Mouse (Mus musculus): ENCODE results near the gene Hdac10. TPM values are rescaled to one million over a fixed set of nuclear protein-coding genes. Genes with fewer than 3 reads are reported as not detected.

Hdac10 gene
- total and polyA plus RNA-seq, 3 experiments, result 8.2 to 17.7 (median 9.5) TPM

- H3K4me2 ChIP-seq (ENCODE audit: insufficient read depth, low read depth, poor library complexity, severe bottlenecking), result no peak overlapping the region
- H3K36me3 ChIP-seq (replicated peaks in 1 of 2; ENCODE audit: control insufficient read depth in 1 of 2, insufficient read depth in 1 of 2, low read length in 1 of 2), result peaks cover 91 to 99% of the 10 kb centered on the region in 2 experiments
- no peak overlapping the region for H3K9ac ChIP-seq (ENCODE audit: insufficient read depth, low read depth)
- H3K27me3 ChIP-seq (replicated peaks), result no peaks in the 10 kb centered on the region
- H3K79me2 ChIP-seq (replicated peaks; ENCODE audit: control insufficient read depth, extremely low read depth, insufficient read depth, poor library complexity, severe bottlenecking), result no peaks in the 10 kb centered on the region
- H3K27ac ChIP-seq (ENCODE audit: insufficient read depth, low read depth), result no peak overlapping the region
- TF ChIP-seq CTCF (conservative IDR thresholded peaks at IDR 0.05 in 1 of 2, IDR thresholded peaks at IDR 0.05 in 1 of 2; ENCODE audit: low read depth in 2 of 2, low read length in 2 of 2) (no peak), NRF1 (IDR thresholded peaks at IDR 0.05; ENCODE audit: low read depth, low read length) (no peak), ZC3H11A (IDR thresholded peaks at IDR 0.05; ENCODE audit: low read depth, low read length) (no peak)
- in situ Hi-C loops (cut with MboI; ENCODE audit: low pct_ligation_motif_present, low pct_unique_long_range_greater_than_20kb, low sequenced_read_pairs), result loop anchor here (25.0 kb wide), 1 partner anchor 258 kb away; the partner anchor contains the start of genes Lmf2, Ncaph2 and Sco2
- dilution Hi-C loops (cut with MboI; ENCODE audit: extremely low pct_ligation_motif_present, extremely low pct_unique_long_range_greater_than_20kb, low sequenced_read_pairs), result no loop called here
- no peaks in the 10 kb centered on the region for H3K4me1 ChIP-seq (ENCODE audit: control insufficient read depth in 1 of 2, insufficient read depth in 2 of 2)
- no peaks in the 10 kb centered on the region for H3K9me3 ChIP-seq (replicated peaks; ENCODE audit: low read length)
- H3K4me3 ChIP-seq (replicated peaks in 1 of 3; ENCODE audit: low read depth in 2 of 3, low read length in 2 of 3, poor library complexity in 1 of 3), result no peak overlapping the region
- DNase-seq (ENCODE audit: extremely low read depth), result no peak
These were observed 24.1 kb downstream of the Hdac10 start for GRCm38 (mm10) chr15:89104425-89104824.

- dilution Hi-C loops (cut with MboI; ENCODE audit: extremely low pct_ligation_motif_present, extremely low pct_unique_long_range_greater_than_20kb, low sequenced_read_pairs) (no loop called here), in situ Hi-C loops (cut with MboI; ENCODE audit: low pct_ligation_motif_present, low pct_unique_long_range_greater_than_20kb, low sequenced_read_pairs) (loop anchor here (25.0 kb wide), 1 partner anchor 258 kb away; the partner anchor contains the start of genes Lmf2, Ncaph2 and Sco2)
- no peaks in the 10 kb centered on the region for H3K27me3 ChIP-seq (replicated peaks)
- no peak overlapping the region for H3K9ac ChIP-seq (ENCODE audit: insufficient read depth, low read depth)
- no peak overlapping the region for H3K4me3 ChIP-seq (replicated peaks in 1 of 3; ENCODE audit: low read depth in 2 of 3, low read length in 2 of 3, poor library complexity in 1 of 3)
- no peak overlapping the region for H3K27ac ChIP-seq (ENCODE audit: insufficient read depth, low read depth)
- TF ChIP-seq UBTF (IDR thresholded peaks at IDR 0.05; ENCODE audit: low read depth, low read length) (no peak), USF1 (IDR thresholded peaks at IDR 0.05; ENCODE audit: low read depth, low read length) (no peak), EP300 (IDR thresholded peaks at IDR 0.05; ENCODE audit: low read length) (no peak), BHLHE40 (IDR thresholded peaks at IDR 0.05; ENCODE audit: low read depth, low read length) (no peak), MAX (IDR thresholded peaks at IDR 0.05; ENCODE audit: low read length) (no peak), MXI1 (IDR thresholded peaks at IDR 0.05; ENCODE audit: low read depth, low read length) (no peak), USF2 (conservative IDR thresholded peaks at IDR 0.05; ENCODE audit: low read depth, low read length) (no peak), KAT2A (IDR thresholded peaks at IDR 0.05; ENCODE audit: insufficient replicate concordance, low read length) (no peak), ZC3H11A (IDR thresholded peaks at IDR 0.05; ENCODE audit: low read depth, low read length) (no peak), NELFE (IDR thresholded peaks at IDR 0.05; ENCODE audit: low read depth, low read length) (no peak), TBP (conservative IDR thresholded peaks at IDR 0.05; ENCODE audit: low read depth, low read length) (no peak), ZMIZ1 (IDR thresholded peaks at IDR 0.05; ENCODE audit: low read depth, low read length) (no peak)
- H3K36me3 ChIP-seq (replicated peaks in 1 of 2; ENCODE audit: control insufficient read depth in 1 of 2, insufficient read depth in 1 of 2, low read length in 1 of 2), result peaks cover 92 to 99% of the 10 kb centered on the region in 2 experiments
- no peaks in the 10 kb centered on the region for H3K79me2 ChIP-seq (replicated peaks; ENCODE audit: control insufficient read depth, extremely low read depth, insufficient read depth, poor library complexity, severe bottlenecking)
- no peaks in the 10 kb centered on the region for H3K4me1 ChIP-seq (ENCODE audit: control insufficient read depth in 1 of 2, insufficient read depth in 2 of 2)
- H3K4me2 ChIP-seq (ENCODE audit: insufficient read depth, low read depth, poor library complexity, severe bottlenecking), result no peak overlapping the region
- H3K9me3 ChIP-seq (replicated peaks; ENCODE audit: low read length), result no peaks in the 10 kb centered on the region
- DNase-seq (ENCODE audit: extremely low read depth), result no peak
These were observed 24.6 kb downstream of the Hdac10 start for GRCm38 (mm10) chr15:89103921-89104320.

GRCm38 (mm10) chr15:89102646-89103045, 25.9 kb downstream of the Hdac10 start:
- DNase-seq (ENCODE audit: extremely low read depth), result no peak
- H3K36me3 ChIP-seq (replicated peaks in 1 of 2; ENCODE audit: control insufficient read depth in 1 of 2, insufficient read depth in 1 of 2, low read length in 1 of 2), result peaks cover 92 to 98% of the 10 kb centered on the region in 2 experiments
- no peak overlapping the region for H3K27ac ChIP-seq (ENCODE audit: insufficient read depth, low read depth)
- H3K4me3 ChIP-seq (replicated peaks in 1 of 3; ENCODE audit: low read depth in 2 of 3, low read length in 2 of 3, poor library complexity in 1 of 3), result no peak overlapping the region
- H3K4me2 ChIP-seq (ENCODE audit: insufficient read depth, low read depth, poor library complexity, severe bottlenecking), result no peak overlapping the region
- H3K79me2 ChIP-seq (replicated peaks; ENCODE audit: control insufficient read depth, extremely low read depth, insufficient read depth, poor library complexity, severe bottlenecking), result no peaks in the 10 kb centered on the region
- H3K9ac ChIP-seq (ENCODE audit: insufficient read depth, low read depth), result no peak overlapping the region
- dilution Hi-C loops (cut with MboI; ENCODE audit: extremely low pct_ligation_motif_present, extremely low pct_unique_long_range_greater_than_20kb, low sequenced_read_pairs) (no loop called here), in situ Hi-C loops (cut with MboI; ENCODE audit: low pct_ligation_motif_present, low pct_unique_long_range_greater_than_20kb, low sequenced_read_pairs) (loop anchor here (25.0 kb wide), 1 partner anchor 260 kb away; the partner anchor contains the start of genes Lmf2, Ncaph2 and Sco2)
- no peaks in the 10 kb centered on the region for H3K4me1 ChIP-seq (ENCODE audit: control insufficient read depth in 1 of 2, insufficient read depth in 2 of 2)
- H3K27me3 ChIP-seq (replicated peaks), result no peaks in the 10 kb centered on the region
- TF ChIP-seq POLR2A (IDR thresholded peaks at IDR 0.05; ENCODE audit: low read depth, low read length) (no peak), RAD21 (IDR thresholded peaks at IDR 0.05; ENCODE audit: low read depth, low read length) (no peak), CHD2 (IDR thresholded peaks at IDR 0.05; ENCODE audit: low read length) (no peak), KAT2A (IDR thresholded peaks at IDR 0.05; ENCODE audit: insufficient replicate concordance, low read length) (no peak), TBP (conservative IDR thresholded peaks at IDR 0.05; ENCODE audit: low read depth, low read length) (no peak), GABPA (IDR thresholded peaks at IDR 0.05; ENCODE audit: insufficient replicate concordance, low read depth, low read length) (no peak), JUN (IDR thresholded peaks at IDR 0.05; ENCODE audit: insufficient read depth, low read depth, low read length) (no peak), ZKSCAN1 (IDR thresholded peaks at IDR 0.05; ENCODE audit: borderline replicate concordance, low read depth, low read length) (no peak), MAX (IDR thresholded peaks at IDR 0.05; ENCODE audit: low read length) (no peak), NELFE (IDR thresholded peaks at IDR 0.05; ENCODE audit: low read depth, low read length) (no peak), PAX5 (IDR thresholded peaks at IDR 0.05; ENCODE audit: low read length) (no peak), ELF1 (IDR thresholded peaks at IDR 0.05; ENCODE audit: low read depth, low read length) (no peak), TCF12 (IDR thresholded peaks at IDR 0.05; ENCODE audit: low read depth, low read length) (no peak)
- no peaks in the 10 kb centered on the region for H3K9me3 ChIP-seq (replicated peaks; ENCODE audit: low read length)
